Mouse (Mus musculus): ENCODE results near the gene Mark4.

DNA sequence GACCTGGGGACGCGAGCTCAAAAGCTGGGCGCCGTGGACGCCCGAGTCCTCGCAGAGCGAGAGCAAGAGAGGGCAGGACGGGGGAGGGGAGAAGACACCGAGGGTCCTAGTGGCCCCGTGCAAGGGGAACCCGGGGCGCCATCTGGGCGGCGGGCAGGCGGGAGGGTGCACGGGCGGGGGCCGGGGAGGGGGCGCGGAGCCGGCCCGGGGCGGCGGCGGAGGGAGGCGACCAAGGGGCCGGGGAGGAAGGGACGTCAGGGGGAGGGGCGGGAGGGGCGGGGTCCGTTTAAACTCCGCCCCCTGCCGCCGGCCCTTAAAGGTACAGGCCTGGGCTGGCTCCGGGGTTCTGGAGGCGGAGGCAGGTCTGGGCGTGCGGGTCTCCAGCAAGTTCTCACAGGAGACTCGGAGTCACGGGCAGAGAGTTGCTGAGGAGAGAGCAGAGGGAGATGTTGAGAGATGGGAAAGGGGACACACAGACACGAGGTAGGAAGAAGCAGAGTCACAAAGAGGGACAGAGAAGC lies at the start of gene Mark4:
- TF ChIP-seq CTCF (IDR thresholded peaks at IDR 0.05; ENCODE audit: low read depth) (no peak), EP300 (IDR thresholded peaks at IDR 0.05; ENCODE audit: low read depth) (no peak)
